Mouse (Mus musculus) central nervous system, embryonic 18 days (tissue): ENCODE data around the gene Casc1. TPM values are rescaled to one million over a fixed set of nuclear protein-coding genes. Genes with fewer than 3 reads are reported as not detected.

Experiments
- polyA plus RNA-seq: library from polyadenylated mRNA; depleted of rRNA; stranded (reverse); fragments of >200 nt; gene quantifications from 2 replicates; pipeline ENCODE4 v1.2.3, GENCODE M21; 2012; rRNA removed

The Casc1 gene
- 1.1 and 1.6 TPM in 2 replicates for polyA plus RNA-seq

GRCm38 (mm10) chr6:145210816-145211338 lies at the start of gene Casc1, which contains the start of gene Etfrf1:
TSS of gene Casc1 (minus strand) at chr6:145211005.
TSS of gene Etfrf1 (plus strand) at chr6:145211134.

GRCm38 (mm10) chr6:145250185-145250791 lies 39.5 kb upstream of the Casc1 start, which contains the start of gene Kras:
TSS of gene Kras (minus strand) at chr6:145250239.

Other genes starting within 250 kb of the Casc1 start
- 17.6 and 19.5 TPM in 2 replicates for gene Bcat1, start 134.8 kb downstream of the Casc1 start, polyA plus RNA-seq
- 0.83 and 1.2 TPM in 2 replicates for gene Lrmp, start 95.4 kb downstream of the Casc1 start, polyA plus RNA-seq
- 15.7 and 16.0 TPM in 2 replicates for gene Etfrf1, start 129 bp upstream of the Casc1 start, polyA plus RNA-seq
- gene Kras, start 39.2 kb upstream of the Casc1 start, polyA plus RNA-seq, result 55.3 and 56.9 TPM in 2 replicates